Mouse (Mus musculus) WW6 (cell line): ENCODE results near the gene Manbal.

Experiments used
- DNase-seq: peaks from one replicate; pipeline ENCODE4 v3.0.0-alpha.2; 2013; ENCODE audit warnings: low read depth, low spot score

Manbal gene

DNA sequence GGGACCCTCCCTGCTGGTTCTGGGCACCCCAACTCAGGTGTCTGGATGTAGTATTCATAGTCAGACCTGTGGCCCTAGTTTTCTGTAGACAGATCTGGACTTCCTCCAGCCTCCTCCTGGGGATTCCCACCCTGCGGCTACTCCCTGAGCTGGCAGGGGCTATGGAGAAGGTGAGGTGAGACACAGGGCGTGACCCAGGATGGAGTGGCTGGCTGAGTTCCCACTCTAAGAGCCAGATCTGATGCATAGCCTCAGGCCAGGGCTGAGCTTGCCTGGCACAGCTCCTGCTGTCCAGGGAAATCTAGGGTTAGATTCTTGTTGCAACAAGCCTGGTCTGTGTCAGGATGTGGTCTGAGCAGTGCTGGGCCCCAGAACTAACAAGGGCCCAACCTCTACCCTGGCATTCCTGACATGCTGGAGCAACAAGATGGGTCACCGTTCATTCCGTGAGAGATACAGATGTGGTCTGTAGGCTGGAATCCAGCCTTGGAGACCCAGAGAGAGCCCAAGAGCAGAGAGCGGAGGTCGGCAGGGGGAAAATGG, 43.8 kb downstream of the Manbal start:
- no peak for DNase-seq

- no peak for DNase-seq
Measured at GRCm38 (mm10) chr2:157412497-157412896, 45.1 kb downstream of the Manbal start.

- no peak for DNase-seq
Measured at GRCm38 (mm10) chr2:157417229-157417628, 49.8 kb downstream of the Manbal start.

GRCm38 (mm10) chr2:157418206-157418605, 50.8 kb downstream of the Manbal start, which contains the start of gene Src:
Gene Src, plus strand, starts transcription at chr2:157418444.
- DNase-seq: peak; percentile 77

- DNase-seq: peak; percentile 64
Measured at GRCm38 (mm10) chr2:157418609-157419071, 51.2 kb downstream of the Manbal start.

GRCm38 (mm10) chr2:157419506-157419905, 52.1 kb downstream of the Manbal start:
- DNase-seq: no peak

DNA sequence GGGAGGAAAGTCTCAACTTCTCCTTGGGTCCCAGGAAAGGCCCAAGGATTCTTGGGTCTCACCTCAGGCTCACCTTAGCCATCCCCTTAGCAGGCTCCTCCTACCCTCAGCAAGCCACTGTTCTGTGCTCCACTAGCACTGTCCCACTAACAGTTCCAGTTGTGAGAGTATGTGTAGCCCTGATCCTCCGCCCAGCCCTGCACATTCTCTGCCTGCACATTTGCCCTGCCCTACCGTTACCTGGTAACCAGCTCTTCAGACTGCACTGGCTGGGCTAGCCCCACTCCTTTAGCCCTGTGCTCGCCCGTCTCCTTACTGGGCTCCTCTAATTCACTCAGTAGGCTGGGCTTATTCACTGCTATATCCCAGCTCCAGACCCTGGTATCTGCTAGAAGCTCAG, 53.0 kb downstream of the Manbal start:
- DNase-seq: no peak

- DNase-seq: no peak
Measured at GRCm38 (mm10) chr2:157422062-157422655, 54.8 kb downstream of the Manbal start.

DNA sequence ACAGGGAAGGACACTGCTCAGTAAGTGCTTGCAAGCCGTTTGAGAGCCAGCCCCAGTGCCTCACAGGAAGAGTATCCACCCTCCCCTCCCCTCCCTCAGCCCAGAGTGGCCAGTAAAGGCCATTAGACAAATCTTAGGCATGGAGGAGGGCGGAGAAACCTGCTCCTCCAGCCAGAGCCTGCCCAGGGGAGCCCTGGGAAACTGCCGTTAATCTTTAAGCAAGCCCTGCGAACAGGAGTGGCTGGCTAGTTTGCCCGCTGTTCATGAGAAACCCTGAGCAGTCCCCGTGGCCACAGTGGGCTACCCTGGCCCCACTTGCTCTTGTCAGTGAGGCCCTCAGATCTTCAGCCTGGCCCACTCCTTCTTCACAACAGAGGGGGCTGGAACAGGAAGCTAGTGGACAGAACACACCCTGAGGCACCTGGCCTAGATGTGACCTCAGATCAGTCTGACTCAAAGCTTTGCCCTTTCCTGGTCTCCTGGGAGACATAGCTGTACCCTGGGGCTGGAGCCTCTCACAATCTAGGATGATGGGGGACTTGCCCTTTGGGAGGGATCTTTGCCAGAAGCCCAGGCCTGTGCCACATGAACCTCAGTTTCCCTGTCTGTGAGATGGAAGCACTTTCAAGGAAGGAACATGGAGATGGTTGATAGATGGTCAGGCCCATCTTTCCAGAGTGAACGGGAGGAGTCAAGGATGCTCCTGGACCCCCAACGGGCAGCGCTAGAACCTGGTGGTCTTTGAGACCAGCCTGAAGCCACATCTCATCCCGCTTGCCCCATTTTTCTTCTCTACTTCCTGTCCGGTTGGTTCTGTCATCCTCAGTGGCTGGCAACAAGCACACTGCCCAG, 55.7 kb downstream of the Manbal start:
- no peak for DNase-seq

GRCm38 (mm10) chr2:157423706-157424125, 56.3 kb downstream of the Manbal start:
- DNase-seq: no peak

- DNase-seq: no peak
Measured at GRCm38 (mm10) chr2:157424126-157424903, 56.9 kb downstream of the Manbal start.

DNA sequence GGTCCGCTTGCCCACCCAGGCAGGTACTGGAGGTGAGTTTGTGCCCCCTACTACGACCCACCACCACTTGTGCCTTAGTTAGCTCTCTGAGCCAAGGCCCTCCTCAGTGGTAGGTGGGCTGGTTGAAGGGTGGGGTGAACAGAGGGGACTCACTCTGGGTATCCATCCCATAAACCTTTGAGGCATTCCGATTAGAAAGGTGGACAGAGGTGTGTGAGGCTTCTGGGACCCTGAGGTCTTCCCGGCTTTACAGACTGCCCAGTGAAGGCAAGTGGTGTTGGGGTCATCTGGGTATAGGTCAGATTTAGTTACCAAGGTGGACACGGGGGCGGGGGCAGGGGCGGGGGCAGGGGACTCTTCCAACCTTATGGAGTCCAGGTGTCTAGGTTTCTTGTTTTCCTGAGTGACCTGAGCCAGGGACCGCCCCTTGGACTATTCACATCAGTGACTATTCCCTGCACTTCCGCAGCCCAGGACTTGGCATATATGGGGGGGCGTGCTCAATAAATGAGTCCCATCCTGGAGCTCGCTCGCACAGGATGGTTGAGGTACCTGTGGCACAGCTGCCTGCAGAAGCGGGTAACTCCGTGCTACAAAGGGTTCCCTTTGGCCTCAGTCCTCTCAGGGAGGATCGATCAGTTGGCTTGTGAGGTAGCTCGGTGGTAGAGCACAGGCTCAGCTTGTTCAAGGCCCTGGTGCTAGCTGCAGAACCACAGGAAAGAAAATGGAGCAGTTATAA, 57.7 kb downstream of the Manbal start:
- no peak for DNase-seq

DNA sequence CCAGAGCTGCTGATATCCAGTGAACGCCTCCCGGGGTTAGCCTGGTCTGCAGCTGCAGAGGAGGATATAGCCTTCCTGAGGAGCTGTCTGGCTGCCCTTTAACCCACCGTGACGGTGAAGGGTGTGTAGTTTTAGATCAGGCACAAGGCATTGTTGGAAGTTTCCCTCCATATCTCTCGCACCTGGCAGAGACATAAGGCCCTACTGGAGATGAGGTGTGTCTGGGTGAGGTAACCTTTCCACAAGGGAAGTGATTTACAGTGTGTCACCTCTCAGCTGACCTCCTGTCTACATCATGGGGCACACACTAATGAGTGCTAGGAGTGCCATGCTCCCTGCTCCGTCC, 58.2 kb downstream of the Manbal start:
- DNase-seq: no peak

GRCm38 (mm10) chr2:157426171-157426570, 58.8 kb downstream of the Manbal start:
- no peak for DNase-seq

DNA sequence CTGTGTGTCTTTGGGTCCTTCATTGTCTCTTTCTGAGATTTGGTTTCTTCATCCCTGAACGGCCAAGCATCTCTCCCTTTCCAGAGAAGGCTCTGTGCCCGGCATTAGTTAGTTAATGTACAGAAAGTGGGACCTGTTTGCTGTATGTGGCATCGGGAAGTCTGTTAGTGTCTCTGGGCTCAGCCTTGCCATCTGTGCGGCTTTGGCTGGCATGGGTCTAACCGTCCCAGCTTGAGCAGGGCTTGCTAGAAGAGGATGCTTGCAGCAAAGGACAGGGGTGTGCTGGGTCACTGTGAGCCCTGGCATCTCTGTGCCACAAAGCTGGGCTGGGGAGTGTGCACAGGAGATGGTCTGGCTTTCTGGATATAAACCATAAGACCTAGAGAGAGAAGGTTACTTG, 59.8 kb downstream of the Manbal start:
- no peak for DNase-seq

DNA sequence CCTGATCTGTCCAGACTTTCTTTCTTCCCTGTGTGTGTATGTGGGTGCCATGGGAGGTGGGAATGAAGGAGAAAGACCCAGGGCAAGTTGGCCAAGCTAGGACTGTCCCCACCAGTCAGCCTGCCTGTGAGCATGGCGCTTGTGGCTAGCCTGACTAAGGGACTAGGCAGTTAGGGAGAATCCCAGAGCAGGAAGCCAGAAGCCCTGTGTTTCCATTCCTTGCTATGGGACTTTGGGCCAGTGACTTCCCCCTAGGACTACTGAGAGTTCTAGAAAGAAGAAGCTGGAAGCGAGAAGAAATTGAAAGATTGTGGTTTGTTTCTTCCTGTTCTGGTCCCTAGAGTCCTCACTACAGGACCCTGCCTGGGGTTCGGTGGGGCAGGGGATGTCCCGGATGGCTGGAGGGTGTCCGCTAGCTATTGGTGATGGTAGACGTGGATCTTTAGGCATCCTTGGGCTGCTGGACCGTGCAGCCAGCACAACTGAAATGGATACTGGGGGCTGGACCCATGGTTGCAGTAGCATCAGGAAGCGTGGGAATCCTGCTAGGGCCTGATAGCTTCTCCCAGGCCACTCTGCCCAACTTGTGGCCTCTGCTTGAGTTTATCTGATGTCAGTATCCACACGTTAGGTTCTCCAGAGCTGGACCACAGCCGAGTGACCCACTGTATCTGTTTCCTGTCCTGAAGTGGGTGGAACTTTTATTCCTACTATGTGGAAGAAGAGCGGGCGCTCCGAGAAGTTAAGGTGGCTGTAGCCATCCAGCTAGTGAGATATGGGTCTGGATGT, 61.2 kb downstream of the Manbal start:
- no peak for DNase-seq

DNA sequence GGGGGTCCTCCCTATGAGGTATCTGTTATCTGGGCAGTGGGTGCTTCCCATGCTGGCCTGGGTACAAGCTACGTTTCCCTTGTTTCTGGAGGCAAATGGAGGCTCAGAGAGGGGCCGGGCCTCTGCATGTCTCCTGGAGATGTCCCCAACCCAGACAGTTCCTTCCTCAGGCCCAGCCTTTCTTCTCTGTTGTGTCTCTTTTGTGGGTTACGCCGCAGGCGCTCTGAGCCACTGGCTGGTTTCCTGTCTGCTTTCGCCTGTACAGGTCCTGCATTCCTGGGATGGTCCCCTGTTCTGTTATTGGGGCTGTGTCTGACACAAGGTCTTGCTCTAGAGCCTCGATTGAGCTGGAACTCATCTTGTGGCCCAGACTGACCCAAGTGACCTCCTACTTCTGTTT, 62.3 kb downstream of the Manbal start:
- DNase-seq: no peak

GRCm38 (mm10) chr2:157430667-157431429, 63.5 kb downstream of the Manbal start:
- DNase-seq: no peak

- no peak for DNase-seq
Measured at GRCm38 (mm10) chr2:157431912-157432311, 64.5 kb downstream of the Manbal start.

- no peak for DNase-seq
Measured at GRCm38 (mm10) chr2:157432476-157432875, 65.1 kb downstream of the Manbal start.
